Mouse (Mus musculus) neutrophil, adult 5-6 weeks (primary cell): ENCODE data around the gene Agpat2. TPM values are rescaled to one million over a fixed set of nuclear protein-coding genes. Genes with fewer than 3 reads are reported as not detected.

Source experiments
- ATAC-seq: fragments of 151-379, 151-347 bp; 2 replicates; pipeline ENCODE4 v1.8.0; 2017; ENCODE audit warnings: mild to moderate bottlenecking, moderate TSS enrichment; ENCODE audit not compliant: insufficient number of reproducible peaks, poor library complexity, low FRiP score, severe bottlenecking; ENCODE audit errors: extremely low read depth
- total RNA-seq: library from RNA; stranded (forward); fragments of 200-1000 nt; gene quantifications from 2 replicates; pipeline ENCODE4 v1.2.3, GENCODE M21; 2017

Agpat2 gene
- total RNA-seq, 1 experiment from 2014 or later = 40.4 TPM

DNA sequence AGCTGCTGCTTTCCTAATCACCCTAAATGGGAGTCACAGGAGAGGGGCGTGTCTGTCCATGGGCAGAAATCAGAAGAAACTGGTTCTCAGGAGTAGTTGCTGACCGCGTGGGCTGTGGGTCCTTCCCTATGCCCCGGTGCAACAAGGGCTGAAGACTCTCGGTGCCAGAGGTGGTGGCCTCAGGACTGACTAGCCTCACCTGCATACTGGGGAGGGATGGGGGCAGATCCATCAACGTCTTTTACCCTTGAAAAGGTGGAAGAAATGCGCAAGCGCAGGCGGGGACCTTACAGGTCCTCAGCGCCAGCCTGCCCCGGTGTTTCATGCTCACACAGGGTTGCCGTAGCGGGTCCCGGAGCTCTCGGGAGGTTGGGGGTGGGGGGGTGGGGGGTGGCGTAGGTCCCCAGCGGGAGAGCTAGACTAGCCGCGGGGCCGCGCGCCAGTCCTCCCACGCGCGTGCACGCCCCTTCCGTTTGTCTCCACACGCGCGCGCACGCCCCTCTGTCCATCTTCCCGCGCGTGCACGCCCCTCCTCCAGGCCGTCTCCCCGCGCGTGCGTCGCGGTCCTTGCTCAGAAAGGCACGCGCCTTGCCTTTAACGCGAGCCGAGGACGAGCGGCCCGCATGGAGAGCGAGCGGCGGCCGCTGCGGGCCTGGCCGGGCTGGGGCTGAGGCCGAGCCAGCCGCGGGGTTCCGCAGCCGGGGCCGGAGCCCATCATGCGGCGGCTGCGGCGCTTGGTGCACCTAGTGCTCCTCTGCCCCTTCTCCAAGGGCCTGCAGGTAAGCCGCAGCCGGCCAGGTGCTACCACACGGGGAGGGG, 23.9 kb upstream of the Agpat2 start, which contains the start of gene Fam69b:
Fam69b (plus strand) TSS at position 537 of the 819 bp plus-strand sequence.
- 0 out of 2 replicates have a peak, but pooled peaks have one; percentile 17 for ATAC-seq

DNA sequence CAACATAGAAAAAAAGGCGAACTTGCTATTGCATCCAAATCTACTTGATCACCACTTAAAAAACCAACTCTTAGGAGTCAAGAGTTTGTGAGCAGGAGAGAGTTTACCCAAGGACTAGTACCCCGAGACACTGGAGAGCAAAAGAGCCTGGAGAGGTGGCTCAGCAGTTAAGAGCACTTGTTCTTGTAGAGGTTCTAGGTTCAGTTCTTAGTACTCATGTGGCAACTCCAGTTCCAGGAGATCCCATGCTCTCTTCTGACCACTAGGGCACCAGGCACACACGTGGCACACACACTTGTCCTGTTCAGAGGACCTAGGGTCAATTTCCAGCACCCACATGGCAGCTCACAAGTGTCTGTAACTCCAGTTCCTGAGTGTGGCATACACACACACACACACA, 21.9 kb upstream of the Agpat2 start:
- ATAC-seq = no peak

DNA sequence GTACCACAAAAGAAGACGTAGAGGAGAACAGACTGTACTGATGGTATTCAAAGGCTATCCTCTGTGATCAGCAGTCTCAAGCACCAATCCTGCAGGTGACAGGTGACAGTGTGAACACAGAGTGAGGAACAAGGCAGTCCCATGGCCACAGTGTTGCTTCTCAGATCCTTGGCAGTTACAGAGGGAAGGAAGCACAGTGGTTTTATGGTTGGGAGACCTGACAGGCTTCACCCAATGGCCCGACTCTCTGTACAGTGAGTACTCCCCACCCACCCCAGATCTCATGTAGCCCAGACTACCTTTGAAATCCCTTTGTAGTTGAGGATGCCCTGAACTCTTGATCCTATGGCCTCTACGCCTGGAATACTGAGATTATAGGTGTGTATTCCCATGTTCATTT, 21.2 kb upstream of the Agpat2 start:
- no peak for ATAC-seq

DNA sequence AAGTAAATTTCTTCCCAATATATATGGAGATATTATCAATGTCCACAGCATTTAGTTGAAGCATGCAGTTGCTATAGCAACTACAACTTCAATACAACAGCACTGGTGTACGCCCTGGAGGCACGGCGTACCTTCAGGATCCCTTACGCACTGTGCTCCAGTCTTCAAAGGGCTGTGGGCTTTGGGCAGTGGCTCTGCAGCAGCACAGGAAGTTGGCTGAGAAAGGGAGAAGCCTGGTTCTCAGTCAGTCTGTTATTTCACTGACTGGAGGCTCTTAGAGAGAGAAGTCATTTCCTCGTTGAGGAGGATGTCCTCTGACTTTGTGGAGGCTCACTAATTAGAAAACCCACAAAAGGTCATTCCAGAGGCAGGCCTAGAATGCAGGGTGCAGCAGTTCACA, 18.8 kb upstream of the Agpat2 start:
- 0 out of 2 replicates have a peak, but pooled peaks have one; percentile 36 for ATAC-seq

DNA sequence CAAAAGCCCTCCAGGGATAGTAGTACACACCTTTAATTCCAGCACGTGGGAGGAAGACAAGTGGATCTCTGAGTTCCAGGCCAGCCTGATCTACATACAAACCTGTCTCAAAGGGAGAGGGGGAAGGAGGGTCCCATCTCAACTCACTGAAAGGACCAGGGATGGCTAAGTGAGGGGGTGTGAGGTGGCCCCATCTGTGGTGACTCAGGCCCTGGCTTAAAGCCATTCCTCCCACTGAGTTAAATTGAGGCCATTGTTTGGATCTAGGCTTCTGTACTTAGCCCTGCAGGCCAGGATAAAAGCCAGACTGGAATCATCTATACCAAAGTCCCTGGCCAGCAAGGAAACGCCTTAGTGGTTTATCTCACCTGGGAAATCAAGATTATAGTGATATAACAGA, 17.0 kb upstream of the Agpat2 start:
- no peak for ATAC-seq

DNA sequence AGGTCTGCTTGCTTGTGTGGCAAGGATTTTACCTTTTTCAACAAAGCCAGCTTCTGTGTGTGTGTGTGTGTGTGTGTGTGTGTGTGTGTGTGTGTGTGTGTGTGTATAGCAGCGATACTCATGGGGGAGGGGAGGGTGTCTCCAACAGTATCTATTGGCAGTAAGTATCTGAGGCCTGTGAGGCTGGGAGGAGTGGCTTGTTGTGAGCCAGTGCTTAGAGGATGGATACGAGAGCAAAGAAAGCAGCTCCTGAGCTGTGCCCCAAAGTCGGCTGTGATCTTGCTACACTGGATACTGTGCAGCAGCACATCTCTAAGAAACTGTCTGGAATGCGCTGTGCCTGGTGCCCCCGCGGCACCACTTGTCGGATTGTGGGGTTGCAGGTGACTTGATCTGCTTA, 13.7 kb upstream of the Agpat2 start:
- no peak for ATAC-seq

DNA sequence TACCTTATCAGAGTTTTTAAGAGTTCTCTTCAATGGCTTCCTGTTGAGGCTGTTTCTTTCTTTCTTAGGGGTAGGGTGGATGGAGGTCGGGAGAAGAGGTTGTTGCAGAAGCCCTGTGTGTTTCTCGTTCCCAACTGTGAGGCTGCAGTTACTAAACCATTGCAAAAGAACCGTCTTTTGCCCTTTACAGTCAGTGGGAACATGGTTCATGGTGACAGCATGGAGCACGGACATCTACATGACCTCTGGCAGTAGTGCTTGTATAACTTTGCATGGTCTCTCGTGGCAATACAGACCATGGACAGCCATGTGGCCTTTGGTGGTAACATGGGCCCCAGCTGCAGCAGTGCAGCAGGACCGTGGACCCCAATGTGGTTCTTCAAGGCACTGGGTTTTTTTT, 13.1 kb upstream of the Agpat2 start:
- ATAC-seq = no peak

DNA sequence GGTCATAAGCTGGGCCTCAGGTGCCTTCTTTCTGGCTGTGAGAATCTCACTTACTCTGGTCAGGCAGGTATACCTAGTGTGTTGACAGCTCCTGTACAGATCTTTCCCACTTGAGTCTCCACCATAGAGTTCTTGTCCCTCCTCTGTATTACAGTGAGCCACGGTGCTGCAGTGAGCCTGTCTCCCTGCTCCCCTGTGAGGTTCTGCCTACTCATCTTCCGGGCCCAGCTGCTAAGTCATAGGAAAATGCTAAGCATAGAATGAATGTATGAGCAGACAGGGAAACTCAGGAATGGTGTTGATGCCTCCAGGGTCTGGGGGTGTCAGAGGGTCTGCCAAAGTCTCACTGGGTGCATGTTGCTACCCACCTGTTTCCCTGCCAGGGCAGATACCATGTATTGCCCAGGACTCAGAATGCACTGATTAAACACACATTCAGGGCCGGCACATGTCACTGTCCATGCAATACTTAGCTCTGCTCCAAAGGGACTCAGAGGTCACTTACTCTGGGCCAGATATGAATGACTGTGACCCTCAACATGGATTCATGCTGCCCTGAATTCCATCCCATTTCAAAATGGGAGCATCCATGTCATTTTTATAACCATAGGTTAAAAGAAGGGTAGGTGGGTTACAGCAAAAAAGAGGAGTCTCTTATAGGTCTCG, 11.4 kb upstream of the Agpat2 start:
- no peak for ATAC-seq

DNA sequence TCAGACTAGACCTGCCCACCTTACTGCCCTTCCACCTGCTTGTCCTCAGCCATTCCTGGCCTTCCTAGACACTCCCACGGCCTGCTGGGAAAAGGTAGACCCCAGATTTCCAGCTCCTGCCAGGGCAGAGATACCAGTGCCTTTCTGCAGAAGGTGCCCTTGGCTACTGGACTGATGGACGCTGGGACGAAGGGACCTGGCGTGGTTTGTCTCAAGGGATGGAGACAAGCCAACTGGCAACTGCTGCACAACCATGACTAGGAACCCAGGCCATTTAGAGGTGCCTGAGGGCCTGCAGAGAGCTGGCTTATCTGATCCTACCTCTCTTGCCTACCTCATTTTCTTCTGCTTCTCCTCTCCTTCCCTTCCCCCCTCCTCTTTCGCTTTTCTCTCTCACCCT, 10.7 kb upstream of the Agpat2 start:
- ATAC-seq = no peak

DNA sequence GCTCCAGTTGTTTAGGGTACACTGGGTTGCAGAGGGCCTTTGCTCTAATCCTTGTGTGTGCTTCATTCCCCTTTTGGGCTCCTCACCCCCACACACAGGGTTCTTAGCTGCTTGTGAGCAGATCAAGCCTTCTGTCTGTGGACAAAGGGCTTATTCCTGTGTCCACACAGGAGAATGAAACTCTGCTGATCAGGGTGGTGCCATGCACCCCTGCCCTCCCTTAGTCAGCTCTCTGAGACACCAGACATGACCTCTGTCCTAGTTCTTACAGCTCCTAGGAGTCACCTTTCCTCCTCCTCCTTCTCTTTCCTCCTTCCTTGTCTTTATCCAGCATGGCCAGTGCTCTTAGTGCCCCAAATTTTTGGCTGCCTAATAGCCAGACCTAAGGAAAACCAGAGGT, 7.7 kb upstream of the Agpat2 start:
- no peak for ATAC-seq

DNA sequence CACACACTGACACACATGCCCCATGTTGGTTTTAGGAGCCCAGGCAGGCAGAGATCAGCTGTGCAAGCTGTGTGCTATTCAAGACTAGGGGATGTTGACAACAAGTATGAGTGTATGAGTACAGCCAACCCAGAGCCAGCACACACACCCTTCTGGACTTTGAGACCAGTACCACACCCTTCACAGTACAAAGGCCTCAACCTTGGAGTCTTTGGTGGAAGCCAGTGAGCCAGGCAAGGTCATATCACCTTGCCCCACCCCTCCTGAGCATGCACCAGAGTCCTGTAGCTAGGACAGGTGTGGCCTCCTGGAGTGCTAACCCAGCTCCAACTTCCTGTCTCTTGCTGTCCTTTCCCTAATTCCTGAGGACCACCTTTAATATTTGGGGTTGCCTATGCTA, 6.8 kb upstream of the Agpat2 start:
- ATAC-seq = no peak

DNA sequence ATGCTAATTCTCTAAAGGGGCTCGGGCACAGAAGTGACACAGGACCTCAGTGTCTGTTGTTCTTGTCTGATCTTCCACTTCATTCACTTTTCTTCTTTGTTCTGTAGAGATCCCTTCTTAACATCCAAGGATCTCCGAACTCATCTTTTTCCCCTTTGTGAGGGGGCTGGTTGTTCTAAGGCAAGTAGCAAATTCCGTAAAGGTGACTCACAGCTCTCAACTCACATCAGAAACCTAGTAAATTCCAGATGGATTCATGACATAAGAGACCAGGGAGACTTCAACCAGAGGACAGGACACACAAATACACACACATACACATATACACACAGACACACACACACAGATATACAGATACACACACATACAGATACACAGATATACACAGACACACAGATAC, 6.3 kb upstream of the Agpat2 start:
- no peak for ATAC-seq

DNA sequence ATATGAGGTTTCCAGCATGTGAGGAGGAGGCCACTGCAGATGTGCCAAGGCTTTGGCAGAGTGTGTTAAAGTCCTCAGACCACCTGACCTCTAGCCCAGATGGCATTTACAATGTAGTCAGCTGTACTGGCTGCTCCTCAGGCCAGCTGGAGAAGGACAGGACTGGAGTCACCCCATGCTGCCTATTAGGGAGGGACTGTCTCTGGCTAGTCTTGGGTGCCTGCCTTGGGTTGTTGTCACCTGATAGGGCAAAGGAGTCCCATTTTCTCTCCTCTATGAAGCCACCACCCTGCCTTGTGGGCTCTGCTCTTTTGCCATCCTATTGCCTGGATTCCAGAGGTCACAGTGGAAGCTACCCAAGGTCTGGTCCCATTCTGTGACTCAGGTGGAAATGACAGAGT, 5.0 kb upstream of the Agpat2 start:
- no peak for ATAC-seq

DNA sequence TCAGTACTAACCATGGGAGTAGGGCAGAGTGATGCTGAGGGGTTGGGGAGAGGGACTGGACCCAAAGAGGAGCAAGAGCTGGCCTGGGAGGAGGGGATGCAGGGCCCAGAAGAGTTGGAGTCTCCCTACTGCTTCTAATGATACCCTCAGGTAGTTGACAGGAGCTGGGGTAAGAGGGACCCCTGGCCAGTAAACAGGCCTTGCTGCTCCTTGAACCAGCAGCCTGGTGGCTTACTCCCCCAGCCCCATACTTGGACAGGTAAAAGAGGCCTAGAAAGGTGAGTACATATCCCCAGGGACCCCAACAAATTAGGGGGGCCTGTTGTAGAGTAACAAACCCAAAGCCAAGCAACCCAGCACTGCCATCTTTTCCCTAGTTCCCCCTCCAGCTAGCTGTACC, 4.6 kb upstream of the Agpat2 start:
- no peak for ATAC-seq

DNA sequence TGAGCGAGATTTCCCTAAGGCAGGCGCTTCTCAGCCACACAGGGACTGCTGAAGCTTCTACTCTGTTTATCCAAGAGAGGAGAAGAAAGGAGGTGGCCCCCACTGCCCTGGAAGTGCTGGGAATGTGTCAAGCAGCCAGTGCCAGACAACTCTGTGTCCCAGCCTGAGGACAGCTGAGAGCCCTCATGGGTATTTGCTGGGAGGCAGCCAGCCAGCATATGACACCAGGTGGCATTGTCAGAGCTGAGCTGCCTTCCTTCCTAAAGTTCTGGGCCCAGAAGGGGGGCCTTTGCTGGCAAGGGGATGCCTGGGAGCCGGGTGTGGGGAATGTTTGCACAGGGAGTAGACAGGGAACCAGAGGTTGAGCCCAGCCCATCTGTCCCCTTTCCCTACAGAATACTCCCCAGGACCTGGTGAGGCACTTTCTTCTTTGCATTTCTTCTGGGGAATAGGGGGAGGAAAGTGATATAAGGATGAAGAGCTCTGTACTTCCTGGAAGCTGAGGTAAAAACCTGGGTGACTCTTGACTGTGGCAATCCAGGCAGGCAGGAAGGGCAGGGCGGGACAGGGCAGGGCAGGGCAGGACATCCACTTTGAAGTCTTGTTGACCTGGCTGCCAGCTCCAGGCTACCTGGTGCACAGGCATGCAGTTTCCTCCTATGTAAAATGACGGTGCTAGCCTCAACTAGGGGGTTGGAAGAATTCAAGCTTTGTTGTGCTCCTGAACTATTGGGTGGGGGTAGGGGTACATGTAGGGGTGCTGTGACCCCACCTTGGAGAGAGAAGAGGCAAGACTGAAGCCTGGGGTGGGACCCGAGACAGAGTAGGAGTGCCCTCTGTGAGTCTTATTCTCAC, 3.1 kb upstream of the Agpat2 start:
- no peak for ATAC-seq

DNA sequence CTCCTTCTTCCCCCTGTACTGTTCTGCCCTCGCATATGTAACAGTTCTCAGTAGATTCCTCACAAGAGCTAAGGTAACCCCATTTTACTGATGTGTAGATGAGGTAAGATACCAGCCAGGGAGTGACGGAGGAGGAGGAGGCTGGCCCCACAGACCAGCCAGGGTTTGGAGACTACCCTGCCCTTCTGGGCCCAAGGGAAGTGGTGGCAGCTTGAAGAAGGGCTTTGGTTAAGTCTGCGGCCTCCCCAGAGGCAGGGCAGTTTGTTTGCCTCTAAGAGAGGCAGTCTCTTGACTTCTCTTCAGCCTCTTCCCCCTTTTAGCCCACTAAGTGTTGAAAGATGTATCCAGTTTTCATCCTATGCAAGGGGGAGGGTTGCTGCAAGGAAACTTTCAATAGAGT, 2.4 kb upstream of the Agpat2 start:
- ATAC-seq = no peak

DNA sequence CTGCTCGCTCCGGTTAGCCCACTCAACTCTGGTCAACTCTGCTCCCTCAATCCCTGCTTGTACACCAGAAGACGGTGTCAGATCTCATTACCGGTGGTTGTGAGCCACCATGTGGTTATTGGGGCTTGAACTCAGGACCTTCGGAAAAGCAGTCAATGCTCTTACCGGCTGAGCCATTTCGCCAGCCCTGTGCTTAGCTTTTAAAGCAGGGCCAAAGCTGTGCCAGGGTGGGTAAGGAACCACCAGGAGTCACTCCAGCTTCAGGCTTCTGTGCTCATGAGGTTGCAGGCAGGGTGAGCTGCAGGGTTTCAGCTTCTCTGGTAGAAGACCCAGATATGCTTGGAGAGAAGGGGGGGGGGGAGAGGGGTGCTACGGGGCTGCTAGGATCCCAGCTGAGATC, 1.1 kb upstream of the Agpat2 start:
- ATAC-seq = no peak

DNA sequence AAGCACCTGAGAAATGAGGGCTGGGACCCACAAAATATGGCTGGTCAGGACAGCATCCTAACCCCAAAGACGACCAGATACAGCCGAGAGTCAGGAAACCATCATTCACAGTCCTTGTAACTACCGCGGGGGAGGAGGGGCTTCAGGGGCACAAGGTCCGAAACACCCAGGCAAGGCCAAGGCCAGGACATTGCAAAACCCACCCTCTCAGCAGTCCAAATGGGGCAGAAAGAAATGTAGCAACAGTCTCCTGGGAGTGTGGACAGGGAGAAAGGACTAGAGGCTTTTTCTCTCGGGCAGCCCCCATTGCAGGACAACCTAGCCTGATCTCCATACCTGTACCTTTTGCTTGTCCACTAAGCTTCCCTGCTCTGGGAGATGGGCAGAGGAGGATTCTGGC, 1.1 kb downstream of the Agpat2 start:
- no peak for ATAC-seq

DNA sequence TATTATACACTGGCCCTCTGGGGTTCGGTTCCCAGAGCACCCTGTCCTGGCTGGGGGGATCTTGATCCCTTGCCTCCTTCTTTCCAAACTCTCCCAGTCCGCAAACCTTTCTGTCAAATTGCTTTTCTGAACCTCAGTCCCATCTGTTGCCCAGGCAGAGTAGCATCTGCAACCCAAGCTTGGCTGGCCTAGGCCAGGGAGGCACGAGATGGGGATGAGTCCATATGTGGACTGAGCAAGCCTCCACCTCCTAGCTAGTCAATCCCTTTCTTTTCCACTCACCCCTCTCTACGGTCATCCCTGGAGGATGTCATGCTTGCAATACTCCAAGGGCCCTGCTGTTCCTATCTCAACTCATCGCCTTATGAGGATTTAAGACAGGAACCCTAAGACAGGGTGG, 1.6 kb downstream of the Agpat2 start:
- no peak for ATAC-seq

DNA sequence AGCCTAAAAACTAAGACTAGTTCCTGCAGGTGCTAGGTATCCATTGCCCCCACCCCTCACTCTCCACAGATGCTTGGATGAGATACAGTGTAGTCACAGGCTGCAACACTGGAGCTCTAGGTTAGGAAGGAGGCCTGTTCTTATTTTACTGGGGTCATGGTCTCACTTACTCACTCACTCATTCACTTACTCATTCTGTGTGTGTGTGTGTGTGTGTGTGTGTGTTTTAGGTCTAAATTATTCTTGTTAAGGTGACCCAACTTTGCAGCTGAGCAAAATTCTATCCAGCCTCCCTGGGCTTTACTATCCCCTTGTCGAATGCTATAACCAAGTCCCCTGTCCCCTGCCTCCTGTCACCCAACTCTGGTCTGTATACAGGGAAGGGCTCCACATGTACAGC, 2.6 kb downstream of the Agpat2 start:
- ATAC-seq = no peak
